In genomic region chr16:8784753-8785152, GRCm38 (mm10) we compare ENCODE assay signal across 9 mouse cellular contexts. TPM values are rescaled to one million over a fixed set of nuclear protein-coding genes. Genes with fewer than 3 reads are reported as not detected.
DNase-seq lines count a peak whose midpoint lies in the region; ATAC-seq and TF ChIP-seq lines count a peak whose summit lies in the region.
"Had no signal": no experiment of that assay in that cellular context is flagged by ENCODE, and none has a peak within 500 bp of the region (broad histone marks: within the 10 kb centered on the region; RNA-seq: fewer than 3 reads in every experiment).

No protein-coding gene starts in this region.

- H3K27me3 ChIP-seq in stomach, postnatal 0 days (ENCODE audit: control insufficient read depth, insufficient read depth, low read length), result no peaks in the 10 kb centered on the region

- H3K4me3 ChIP-seq in stomach, postnatal 0 days (ENCODE audit: low read depth, low read length), result no peak overlapping the region

- no peak overlapping the region for H3K4me2 ChIP-seq in stomach, postnatal 0 days (replicated peaks; ENCODE audit: low read depth)

- H3K27ac ChIP-seq in stomach, postnatal 0 days (replicated peaks), result no peak overlapping the region

- no peaks in the 10 kb centered on the region for H3K9me3 ChIP-seq in stomach, postnatal 0 days (ENCODE audit: control insufficient read depth, low read length)

- ATAC-seq in stomach, postnatal 0 days (ENCODE audit: low FRiP score, low TSS enrichment), result peak; percentile 56; the same call in 1 of the 2 replicates

- no peak overlapping the region for H3K9ac ChIP-seq in stomach, postnatal 0 days (ENCODE audit: low read length)

- H3K36me3 ChIP-seq in stomach, postnatal 0 days (ENCODE audit: control insufficient read depth, insufficient read depth, low read length), result no peaks in the 10 kb centered on the region

- H3K4me1 ChIP-seq in stomach, postnatal 0 days (replicated peaks; ENCODE audit: control insufficient read depth, insufficient read depth), result no peaks in the 10 kb centered on the region

- no peak for TF ChIP-seq CTCF in stomach, postnatal 0 days (IDR thresholded peaks at IDR 0.05; ENCODE audit: low read depth)

- no peak for TF ChIP-seq EP300 in stomach, postnatal 0 days (optimal IDR thresholded peaks at IDR 0.05)

- peak; percentile 23 to 45 for DNase-seq in adrenal gland, adult (ENCODE audit: inconsistent age in 2 of 2, low spot score in 1 of 2)
- no peak for DNase-seq in adrenal gland, adult 18-20 months (ENCODE audit: low spot score in 2 of 2)
- peak; percentile 64 for DNase-seq in urinary bladder, postnatal 14 days (ENCODE audit: low spot score)
- DNase-seq in urinary bladder, adult 18-20 months (ENCODE audit: low spot score in 2 of 2), result no peak
- DNase-seq in kidney, postnatal 4 days, result peak; percentile 52 to 64
- peak; percentile 72 for DNase-seq in stomach, postnatal 0 days (ENCODE audit: low spot score)
- DNase-seq in thymus, postnatal 0 days (ENCODE audit: low spot score), result no peak
- no peak for DNase-seq in thymus, postnatal 25 days
- DNase-seq: left cerebral cortex, postnatal 4 days had no signal

- WGBS in stomach, postnatal 0 days, result 41% methylated on average over 3 of the region's 3 CpGs

RNA-seq across cellular contexts. Expression of gene Usp7, which starts 7.4 kb away (rescaled TPM):
- 100 to 1,000 TPM; 109 to 126 TPM for total RNA-seq in adrenal gland, adult 18-20 months (2021)
- 15.7 and 18.1 TPM in 2 replicates for polyA plus RNA-seq in stomach, postnatal 0 days (2015; fragmentation: Nextera tagmentation; extraction: Ambion mirVana)
- polyA plus RNA-seq in thymus, postnatal 0 days (2015; fragmentation: Nextera tagmentation; extraction: Ambion mirVana), result 43.0 and 50.3 TPM in 2 replicates

RNA-seq across cellular contexts. Expression of gene 1810013L24Rik, which starts 45.1 kb away (rescaled TPM):
- total RNA-seq in adrenal gland, adult 18-20 months (2021), result 10 to 100 TPM; 81.9 to 86.4 TPM
- 15.6 and 16.3 TPM in 2 replicates for polyA plus RNA-seq in stomach, postnatal 0 days (2015; fragmentation: Nextera tagmentation; extraction: Ambion mirVana)
- polyA plus RNA-seq in thymus, postnatal 0 days (2015; fragmentation: Nextera tagmentation; extraction: Ambion mirVana), result 18.3 and 24.5 TPM in 2 replicates

Comparison
In these comparisons a context has a peak if more than half of its experiments do, and no peak if none do; other contexts are left out.
1. DNase-seq: peak in adrenal gland, adult (2 of 2), urinary bladder, postnatal 14 days (single experiment), kidney, postnatal 4 days (2 of 2) and stomach, postnatal 0 days (single experiment); none in adrenal gland, adult 18-20 months (0 of 2), urinary bladder, adult 18-20 months (0 of 2), thymus, postnatal 0 days (single experiment) and thymus, postnatal 25 days (single experiment).